Mouse (Mus musculus): ENCODE data around the gene Uqcc3. TPM values are rescaled to one million over a fixed set of nuclear protein-coding genes. Genes with fewer than 3 reads are reported as not detected.
A peak's percentile ranks its signal among the peaks of the same experiment; 100 is the strongest.
"Not testable (repeated sequence)": the region's sequence is repeated elsewhere in the genome, so short reads cannot be mapped to it uniquely, and the experiment has no call there.

Gene Uqcc3
- total RNA-seq, 2 experiments from 2014 or later = 57.7 to 59.0 TPM

DNA sequence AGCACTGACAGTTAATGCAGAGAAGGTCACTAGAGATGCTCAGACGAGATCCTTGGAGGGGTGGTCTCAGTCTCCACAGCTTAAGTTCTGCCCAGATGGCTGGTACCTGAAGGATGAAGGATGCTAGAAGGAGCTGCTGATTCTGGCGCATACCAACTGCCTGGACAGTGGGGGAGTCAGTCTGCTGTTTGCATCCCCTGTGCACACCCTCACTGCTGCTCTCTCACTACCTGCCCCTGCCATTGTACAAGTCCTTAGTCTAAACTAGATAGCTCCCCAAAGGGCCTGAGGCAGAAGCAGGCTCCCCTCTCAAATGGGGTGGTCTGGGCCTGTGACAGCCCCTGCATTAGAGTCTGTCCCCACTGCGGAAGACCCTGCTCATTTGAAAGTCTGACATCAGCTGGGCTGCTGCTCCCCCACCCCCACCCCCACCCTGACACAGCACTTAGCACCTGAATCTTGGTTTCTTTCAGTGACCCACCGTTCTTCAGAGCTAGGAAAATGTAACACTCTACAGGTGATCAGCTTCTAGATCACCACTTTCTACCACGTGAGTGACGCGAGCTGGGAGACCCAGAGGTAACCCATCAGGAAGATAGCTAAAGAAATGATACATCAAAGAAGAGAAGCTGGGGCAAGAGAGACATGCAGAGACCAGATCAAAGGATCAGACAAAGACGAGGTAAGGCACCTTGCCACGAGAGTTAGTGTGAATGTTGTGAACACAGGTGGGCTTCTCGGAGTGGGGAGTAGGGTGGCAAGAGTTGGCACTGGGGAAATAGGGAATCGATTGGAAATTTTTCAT lies 41.4 kb downstream of the Uqcc3 start, which contains the start of gene Gng3:
Gene Gng3, minus strand, starts transcription at position 92 of the 805 bp plus-strand sequence.
- no peak for DNase-seq
- H3K4me3 ChIP-seq = peak within 1 kb of the TSS; percentile 95

DNA sequence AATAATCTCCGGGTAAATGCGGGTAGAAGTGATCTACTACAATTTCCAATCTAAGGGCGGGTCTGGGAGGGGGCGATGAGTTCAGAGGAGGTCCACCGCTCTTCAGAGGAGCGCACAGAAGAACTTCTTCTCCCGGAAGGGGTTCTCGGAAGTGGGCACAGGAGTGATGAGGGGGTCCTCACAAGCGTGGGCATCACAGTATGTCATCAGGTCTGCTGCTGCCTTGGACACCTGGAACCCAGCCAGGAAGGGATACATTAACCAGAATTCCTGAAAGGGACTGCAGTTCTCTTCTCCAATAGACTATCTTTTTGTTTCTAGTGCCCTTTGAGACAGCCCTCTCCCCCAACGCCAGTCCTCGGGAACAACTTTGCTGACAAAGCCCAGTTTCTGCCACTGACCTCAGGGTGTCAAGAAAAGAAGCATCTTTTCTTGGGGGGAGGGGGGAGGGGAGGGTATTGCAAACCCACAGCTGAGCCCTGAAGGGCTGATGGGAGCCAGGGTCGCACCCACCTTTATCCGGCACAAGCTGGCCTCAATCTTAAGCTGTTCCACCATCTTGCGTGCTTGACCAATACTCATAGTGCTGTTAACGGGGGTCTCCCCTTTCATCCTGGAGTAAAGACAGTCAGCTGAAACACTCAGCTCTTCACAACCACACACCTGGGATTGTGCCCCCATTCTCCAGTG lies 42.5 kb downstream of the Uqcc3 start:
- Histone ChIP-seq H3K27ac (peak overlapping the region; percentile 94), H3K4me3 (peak overlapping the region; percentile 95)
- DNase-seq = peak; percentile 51
- intact Hi-C loops (cut with DNase I) = no loop called here
- no peak for TF ChIP-seq CTCF (IDR thresholded peaks at IDR 0.05)

More for the DNA sequence above, 41.4 kb downstream of the Uqcc3 start, which contains the start of gene Gng3:
- H3K27ac ChIP-seq = peak within 1 kb of the TSS; percentile 94
- intact Hi-C loops (cut with DNase I) = no loop called here
- no peak for TF ChIP-seq CTCF (IDR thresholded peaks at IDR 0.05)

DNA sequence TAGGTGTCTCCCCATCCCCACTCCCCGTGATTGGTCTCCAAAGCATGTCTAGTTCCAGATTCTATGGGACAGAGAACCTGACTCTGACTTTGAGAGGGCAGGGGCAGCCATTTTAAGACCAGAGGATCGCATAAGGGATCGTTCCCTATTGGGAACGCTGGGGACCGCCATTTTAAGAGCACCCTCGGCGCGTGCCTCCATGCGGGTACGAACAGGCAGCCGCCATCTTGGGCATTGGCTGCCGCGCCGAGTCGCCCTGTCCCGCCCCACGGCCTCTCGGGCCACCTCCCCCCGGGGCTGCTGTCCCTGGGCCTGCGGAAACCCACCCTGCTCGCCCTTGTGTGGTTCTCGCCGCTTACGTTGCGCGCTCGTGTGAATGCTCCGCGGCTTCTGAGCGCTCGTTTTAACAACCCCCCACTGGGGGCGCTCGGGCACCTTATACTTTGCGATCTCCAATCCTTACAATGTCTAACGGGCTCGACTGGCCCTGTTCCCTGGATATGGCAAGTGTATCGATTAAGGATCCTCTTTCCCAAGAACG lies 43.4 kb downstream of the Uqcc3 start, which contains the start of gene Bscl2:
Gene Bscl2, plus strand, starts transcription at position 217 of the 541 bp plus-strand sequence.
- DNase-seq = peak; percentile 89
- intact Hi-C loops (cut with DNase I) = no loop called here
- Histone ChIP-seq H3K27ac (peak within 1 kb of the TSS; percentile 94), H3K4me3 (peak within 1 kb of the TSS; percentile 95)
- peak; percentile 78 for TF ChIP-seq CTCF (IDR thresholded peaks at IDR 0.05)

DNA sequence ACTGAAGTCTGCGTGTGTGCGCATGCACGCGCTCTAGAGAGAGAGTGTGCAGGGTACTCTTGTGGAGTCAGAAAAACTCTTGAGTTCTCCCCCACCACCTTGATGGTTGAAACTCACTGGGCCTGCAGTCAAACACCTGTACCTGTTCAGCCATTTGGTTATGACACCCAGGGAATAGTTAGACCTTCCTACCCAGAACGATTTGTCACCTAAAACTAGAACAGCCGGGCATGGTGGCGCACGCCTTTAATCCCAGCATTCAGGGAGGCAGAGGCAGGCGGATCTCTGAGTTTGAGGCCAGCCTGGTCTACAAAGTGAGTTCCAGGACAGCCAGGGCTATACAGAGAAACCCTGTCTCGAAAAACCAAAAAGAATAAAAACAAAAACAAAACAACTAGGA lies 44.4 kb downstream of the Uqcc3 start:
- intact Hi-C loops (cut with DNase I); DNase-seq; H3K4me3 ChIP-seq: not testable (repeated sequence)
- peak overlapping the region; percentile 94; the same call in 1 of the 2 replicates for H3K27ac ChIP-seq

DNA sequence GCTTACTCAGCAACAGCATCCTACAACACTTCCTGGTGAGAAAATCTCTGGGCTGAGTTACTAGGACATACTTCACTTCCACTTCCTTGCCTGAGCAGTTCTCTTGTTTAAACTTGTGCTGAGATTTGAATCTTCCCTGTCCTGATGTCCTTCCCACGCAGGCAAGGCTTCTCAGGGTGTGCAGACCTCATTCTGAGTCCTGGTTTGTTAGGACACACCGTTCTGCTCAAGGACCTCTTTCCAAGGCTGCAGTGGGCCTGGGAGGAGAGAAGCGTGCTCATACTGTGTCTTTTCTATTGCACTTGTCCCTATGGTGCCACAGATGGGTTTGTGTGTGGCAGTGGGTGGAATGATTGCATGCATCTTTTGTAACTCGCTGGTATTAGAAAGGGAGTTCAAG lies 47.8 kb downstream of the Uqcc3 start:
- no peak for TF ChIP-seq CTCF (IDR thresholded peaks at IDR 0.05)
- H3K27ac ChIP-seq = no peak overlapping the region
- H3K4me3 ChIP-seq = no peak overlapping the region
- no peak for DNase-seq
- intact Hi-C loops (cut with DNase I) = no loop called here

DNA sequence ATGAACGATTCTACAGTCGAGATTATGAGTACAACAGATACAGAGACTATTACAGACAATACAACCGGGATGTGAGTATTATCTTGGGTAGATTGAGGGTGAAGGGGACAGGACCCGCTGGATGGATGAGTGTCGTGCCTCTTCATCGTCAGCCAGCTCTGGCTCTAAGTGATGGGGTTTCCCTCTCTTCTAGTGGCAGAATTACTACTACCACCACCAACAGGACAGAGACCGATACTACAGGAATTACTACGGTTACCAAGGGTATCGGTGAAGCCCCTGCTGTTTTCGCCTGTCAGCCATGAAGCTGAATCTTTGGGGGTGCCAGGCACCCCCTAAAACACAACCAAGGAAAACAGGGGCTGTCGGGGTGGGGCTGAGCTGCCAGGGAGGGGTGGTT lies 49.5 kb downstream of the Uqcc3 start:
- no peak overlapping the region for H3K27ac ChIP-seq

DNA sequence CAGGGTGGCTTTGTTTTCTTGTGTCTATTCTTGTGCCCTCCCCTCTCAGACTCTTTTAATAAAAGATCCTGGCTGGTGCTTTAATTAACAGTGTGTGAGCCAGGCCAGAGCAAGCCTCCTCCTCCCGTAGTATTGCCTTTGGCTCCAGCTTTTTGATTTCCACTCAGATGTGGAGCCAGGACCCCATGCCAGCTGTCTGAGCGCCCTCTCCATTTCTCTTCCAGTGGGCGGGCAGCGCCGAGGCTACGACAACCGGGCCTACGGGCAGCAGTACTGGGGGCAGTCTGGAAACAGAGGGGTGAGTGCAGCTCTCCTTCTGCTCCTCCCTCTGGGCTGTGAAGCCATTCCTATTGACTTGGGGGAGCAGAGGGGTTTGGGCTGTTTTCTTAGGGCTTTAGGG lies 50.1 kb downstream of the Uqcc3 start:
- H3K27ac ChIP-seq = no peak overlapping the region
- no peak for TF ChIP-seq CTCF (IDR thresholded peaks at IDR 0.05)
- H3K4me3 ChIP-seq = no peak overlapping the region
- intact Hi-C loops (cut with DNase I) = no loop called here
- DNase-seq = no peak

More for the DNA sequence above, 49.5 kb downstream of the Uqcc3 start:
- TF ChIP-seq CTCF (IDR thresholded peaks at IDR 0.05) = no peak
- no peak for DNase-seq
- H3K4me3 ChIP-seq = no peak overlapping the region
- intact Hi-C loops (cut with DNase I) = no loop called here

Small RNA genes lying within 50 kb of the gene (microRNA-seq; reads per million reads assigned to microRNA genes)
- not detected for gene Mir5136

Other genes with a start within 250 kb of the Uqcc3 start
- not detected for gene Chrm1, start 217.1 kb downstream of the Uqcc3 start, total RNA-seq (2021)
- 10 to 100 TPM; 33.9 to 35.1 TPM for gene Slc3a2, start 157.6 kb downstream of the Uqcc3 start, total RNA-seq (2021)
- gene Wdr74, start 145.1 kb downstream of the Uqcc3 start, total RNA-seq (2021) = 10 to 100 TPM; 15.4 to 16.4 TPM
- gene 1700092M07Rik, start 140.2 kb downstream of the Uqcc3 start, total RNA-seq (2021) = not detected
- gene Stx5a, start 139.5 kb downstream of the Uqcc3 start, total RNA-seq (2021) = 10 to 100 TPM; 20.8 to 22.1 TPM
- gene Nxf1, start 123.8 kb downstream of the Uqcc3 start, total RNA-seq (2021) = 10 to 100 TPM; 37.8 to 41.5 TPM
- 100 to 1,000 TPM in 1 of 2 experiments, 10 to 100 TPM in 1; 77.2 to 118 TPM for gene Tmem223, start 109.9 kb downstream of the Uqcc3 start, total RNA-seq (2021)
- gene Tmem179b, start 106.5 kb downstream of the Uqcc3 start, total RNA-seq (2021) = 10 to 100 TPM in 1 of 2 experiments, 1 to 10 TPM in 1; 7.4 to 10.6 TPM
- gene Taf6l, start 94.5 kb downstream of the Uqcc3 start, total RNA-seq (2021) = 1 to 10 TPM; 5.2 to 6.7 TPM
- 10 to 100 TPM; 35.6 to 42.6 TPM for gene Polr2g, start 82.3 kb downstream of the Uqcc3 start, total RNA-seq (2021)
- 1 to 10 TPM in 1 of 2 experiments, under 1 TPM in 1; 0.82 to 1.1 TPM for gene Zbtb3, start 78.4 kb downstream of the Uqcc3 start, total RNA-seq (2021)
- 10 to 100 TPM; 11.9 to 12.6 TPM for gene Ttc9c, start 61.6 kb downstream of the Uqcc3 start, total RNA-seq (2021)
- 10 to 100 TPM; 40.1 to 49.4 TPM for gene Hnrnpul2, start 60.9 kb downstream of the Uqcc3 start, total RNA-seq (2021)
- not detected for gene AC129217.1, start 51.1 kb downstream of the Uqcc3 start, total RNA-seq (2021)
- 10 to 100 TPM; 16.8 to 18.4 TPM for gene Bscl2, start 43.5 kb downstream of the Uqcc3 start, total RNA-seq (2021)
- not detected for gene Gng3, start 41.7 kb downstream of the Uqcc3 start, total RNA-seq (2021)
- gene Lrrn4cl, start 30.2 kb downstream of the Uqcc3 start, total RNA-seq (2021) = 1 to 10 TPM; 7.3 to 7.8 TPM
- 100 to 1,000 TPM; 199 to 235 TPM for gene Ubxn1, start 9.4 kb downstream of the Uqcc3 start, total RNA-seq (2021)
- gene Lbhd1, start 2.8 kb upstream of the Uqcc3 start, total RNA-seq (2021) = 1 to 10 TPM in 1 of 2 experiments, under 1 TPM in 1; 0.99 to 6.1 TPM
- not detected for gene Gm49403, start 3.0 kb upstream of the Uqcc3 start, total RNA-seq (2021)
- gene 1810009A15Rik, start 7.9 kb upstream of the Uqcc3 start, total RNA-seq (2021) = 10 to 100 TPM; 11.8 to 13.5 TPM
- gene Gm49416, start 8.0 kb upstream of the Uqcc3 start, total RNA-seq (2021) = 1 to 10 TPM in 1 of 2 experiments, under 1 TPM in 1; 0.61 to 5.3 TPM
- gene Ints5, start 12.1 kb upstream of the Uqcc3 start, total RNA-seq (2021) = 10 to 100 TPM; 10.6 to 12.5 TPM
- gene Ganab, start 17.1 kb upstream of the Uqcc3 start, total RNA-seq (2021) = 10 to 100 TPM; 21.6 to 26.4 TPM
- gene B3gat3, start 39.5 kb upstream of the Uqcc3 start, total RNA-seq (2021) = 10 to 100 TPM; 32.2 to 35.7 TPM
- gene Rom1, start 48.4 kb upstream of the Uqcc3 start, total RNA-seq (2021) = 1 to 10 TPM; 7.3 TPM
- gene Eml3, start 48.6 kb upstream of the Uqcc3 start, total RNA-seq (2021) = 1 to 10 TPM; 3.4 to 6.2 TPM
- 10 to 100 TPM; 23.5 to 27.2 TPM for gene Mta2, start 61.0 kb upstream of the Uqcc3 start, total RNA-seq (2021)
- 10 to 100 TPM in 1 of 2 experiments, 1 to 10 TPM in 1; 7.9 to 10.4 TPM for gene Tut1, start 72.9 kb upstream of the Uqcc3 start, total RNA-seq (2021)
- gene Eef1g, start 86.1 kb upstream of the Uqcc3 start, total RNA-seq (2021) = 100 to 1,000 TPM; 423 to 463 TPM
- gene Ahnak, start 108.4 kb upstream of the Uqcc3 start, total RNA-seq (2021) = 100 to 1,000 TPM; 212 to 217 TPM
- gene Scgb1a1, start 207.0 kb upstream of the Uqcc3 start, total RNA-seq (2021) = not detected